Mouse (Mus musculus) megakaryocyte-erythroid progenitor cell, adult 5-6 weeks (primary cell): ENCODE data around the gene 2310034G01Rik. TPM values are rescaled to one million over a fixed set of nuclear protein-coding genes. Genes with fewer than 3 reads are reported as not detected.
A peak's percentile ranks its signal among the peaks of the same experiment; 100 is the strongest.

Experiments
- ATAC-seq: replicated peaks from 2 replicates; pipeline ENCODE4 v1.8.0; 2016; ENCODE audit warnings: mild to moderate bottlenecking, inconsistent platforms; ENCODE audit not compliant: severe bottlenecking, poor library complexity, low FRiP score, low TSS enrichment
- total RNA-seq, 2 experiments: library from RNA; stranded (forward) in 1 of 2; stranded (reverse) in 1 of 2; fragments of 200-1000, 215-1000 nt in 1 of 2; fragments of >200 nt in 1 of 2; fragmentation: Nextera tagmentation in 1 of 2; gene quantifications; 2 replicates each; pipeline ENCODE4 v1.2.3; 2014 to 2017

Gene 2310034G01Rik
- total RNA-seq, 2 experiments from 2014 or later = 0.55 to 0.56 TPM

DNA sequence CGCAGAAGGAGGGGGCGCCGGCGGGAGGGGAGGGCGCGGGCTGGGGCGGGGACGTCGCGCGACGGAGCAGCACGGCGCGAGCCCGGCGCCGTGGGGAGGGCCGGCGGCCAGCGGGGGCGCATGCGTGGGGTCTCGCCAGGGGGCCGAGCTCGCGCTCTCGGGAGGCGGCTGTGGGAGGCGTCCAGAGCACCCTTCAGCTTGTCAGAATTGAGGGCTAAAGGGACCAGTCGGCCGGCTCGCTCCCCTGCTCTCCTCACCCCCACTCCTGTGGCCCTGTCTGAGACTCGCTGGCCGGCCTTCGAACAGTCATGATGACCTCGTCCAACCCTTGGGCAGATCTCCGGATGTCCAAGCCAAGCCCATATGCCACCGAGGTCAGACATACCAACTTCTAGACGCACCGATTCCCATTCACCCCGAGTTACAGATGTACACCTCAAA is 32.1 kb downstream of the 2310034G01Rik start:
- ATAC-seq = no peak

DNA sequence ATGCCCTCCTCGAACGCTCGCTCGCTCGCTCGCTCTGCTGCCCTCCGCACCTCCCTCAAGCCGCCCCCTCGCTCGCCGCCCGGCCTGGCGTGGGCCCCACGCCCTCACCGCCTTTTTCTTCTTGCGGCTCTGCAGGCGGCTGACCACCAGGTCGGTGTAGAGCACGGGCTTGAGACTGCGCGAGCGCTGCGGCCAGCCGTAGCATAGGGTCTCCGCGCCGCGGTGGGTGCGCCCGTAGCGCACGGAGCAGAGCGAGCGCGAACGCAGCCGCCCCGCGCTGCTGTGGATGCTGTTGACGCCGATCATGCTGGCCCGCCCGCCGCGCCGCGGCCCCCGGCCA is 32.6 kb downstream of the 2310034G01Rik start:
- no peak for ATAC-seq

DNA sequence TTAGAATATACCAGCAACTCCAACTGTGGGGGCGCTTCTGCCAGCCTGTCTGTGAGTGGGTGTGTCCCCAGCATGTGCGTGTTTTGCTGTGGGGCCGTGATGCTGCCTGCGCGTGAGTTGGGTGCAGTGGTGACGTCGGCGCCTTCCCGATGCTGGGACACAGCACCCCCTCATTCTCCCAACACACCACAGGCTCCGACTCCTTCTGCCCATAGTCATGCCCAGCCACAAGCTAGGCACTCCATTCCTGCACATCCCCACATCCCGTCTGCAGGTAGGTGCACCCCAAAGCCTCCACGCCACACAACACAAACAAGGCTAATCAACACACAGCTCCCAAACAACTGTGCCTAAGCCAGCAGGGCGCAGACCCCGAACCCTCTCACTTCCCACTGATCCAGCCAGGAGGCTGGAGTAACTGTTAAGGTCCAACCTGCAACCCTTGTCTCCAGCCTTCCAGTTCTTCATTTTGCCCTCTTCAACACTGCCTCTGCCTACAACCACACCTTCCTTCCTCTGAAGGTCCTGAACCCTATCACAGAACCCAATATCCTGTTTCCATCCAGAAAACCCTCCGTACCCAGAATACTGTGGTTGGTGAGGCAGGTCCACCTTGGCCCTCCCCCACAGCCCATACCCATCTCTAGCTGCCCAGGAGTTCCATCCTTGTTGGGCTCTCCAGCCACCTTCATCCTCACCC is 33.1 kb downstream of the 2310034G01Rik start:
- no peak for ATAC-seq

DNA sequence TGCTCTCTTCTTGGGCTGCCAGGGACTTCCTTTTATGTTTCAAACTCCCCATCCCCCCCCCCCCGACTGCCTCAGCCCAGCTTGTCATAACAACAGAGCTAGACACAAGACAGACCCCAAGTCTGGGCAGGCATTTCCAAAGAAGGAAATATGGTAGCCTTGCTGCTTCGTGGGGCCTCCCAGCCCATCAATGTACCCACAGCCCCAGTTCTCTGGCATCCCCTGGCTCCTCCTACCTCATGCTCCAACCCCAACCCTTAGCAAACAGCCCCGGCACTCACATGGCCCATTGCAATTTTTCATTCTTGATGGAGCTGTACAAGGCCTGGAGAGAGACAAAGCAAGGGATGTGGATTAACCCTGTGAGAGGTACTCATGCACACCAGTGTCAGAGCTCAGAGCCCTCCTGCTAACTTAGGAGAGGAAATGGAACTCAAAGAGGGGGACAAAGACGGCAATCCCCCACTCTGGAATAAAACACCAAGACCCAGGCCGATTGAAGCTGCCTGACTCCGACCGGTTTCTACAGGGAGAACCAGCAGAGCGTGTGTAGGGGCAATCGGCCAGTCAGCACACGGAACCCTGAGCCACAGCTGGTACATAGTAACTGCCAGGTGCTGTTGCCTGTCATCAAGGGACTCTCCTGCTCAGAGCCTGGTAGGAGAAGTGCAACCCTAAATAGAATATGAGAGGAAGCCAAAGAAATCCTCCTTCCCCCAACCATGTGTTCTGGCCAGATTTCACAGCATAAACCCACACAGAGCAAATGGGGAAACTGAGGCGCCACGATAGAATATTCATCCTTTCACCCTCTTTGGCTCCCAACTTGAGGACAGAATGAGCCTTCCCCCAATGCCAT is 34.1 kb downstream of the 2310034G01Rik start:
- no peak for ATAC-seq

DNA sequence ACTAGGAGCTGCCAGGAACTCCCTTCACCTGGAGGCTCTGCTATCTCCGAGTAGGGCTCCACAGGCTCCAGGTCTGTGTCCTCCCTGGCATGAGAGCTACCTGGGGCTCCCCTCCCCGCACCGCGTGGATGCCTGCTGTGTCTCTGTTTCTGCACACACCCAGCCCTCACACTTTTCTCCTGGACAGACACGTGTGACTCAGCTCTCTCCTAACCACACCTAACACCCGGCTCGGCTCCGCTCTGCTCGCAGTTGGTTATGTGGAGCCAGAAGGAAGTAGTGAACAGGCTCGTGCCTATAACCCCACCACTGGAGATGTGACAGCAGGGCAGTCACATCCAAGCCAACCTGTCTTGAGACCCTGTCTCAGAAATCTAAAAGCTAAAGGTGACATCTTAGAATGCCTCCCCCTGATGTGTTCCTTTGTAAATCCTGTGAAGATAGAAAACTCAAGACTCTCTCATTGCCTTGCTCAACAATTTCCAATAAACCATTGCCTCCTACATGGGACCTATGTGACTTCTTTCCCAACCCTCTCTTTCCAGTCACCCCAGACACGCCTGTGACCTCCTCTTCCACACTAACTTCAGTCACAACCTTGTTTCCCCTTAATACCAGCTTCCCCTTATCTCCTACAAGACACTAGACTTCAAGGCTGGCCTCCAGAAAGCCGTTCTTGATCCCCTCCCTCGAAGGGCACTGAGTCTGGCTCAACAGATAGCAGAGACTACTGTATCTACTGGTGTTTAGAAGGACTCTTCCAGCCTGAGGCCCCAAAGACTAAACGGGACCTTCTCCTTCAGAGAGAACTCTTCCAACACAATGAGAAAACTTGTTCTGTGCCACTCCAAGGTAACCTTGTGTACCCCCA is 35.0 kb downstream of the 2310034G01Rik start:
- ATAC-seq = peak; percentile 83

DNA sequence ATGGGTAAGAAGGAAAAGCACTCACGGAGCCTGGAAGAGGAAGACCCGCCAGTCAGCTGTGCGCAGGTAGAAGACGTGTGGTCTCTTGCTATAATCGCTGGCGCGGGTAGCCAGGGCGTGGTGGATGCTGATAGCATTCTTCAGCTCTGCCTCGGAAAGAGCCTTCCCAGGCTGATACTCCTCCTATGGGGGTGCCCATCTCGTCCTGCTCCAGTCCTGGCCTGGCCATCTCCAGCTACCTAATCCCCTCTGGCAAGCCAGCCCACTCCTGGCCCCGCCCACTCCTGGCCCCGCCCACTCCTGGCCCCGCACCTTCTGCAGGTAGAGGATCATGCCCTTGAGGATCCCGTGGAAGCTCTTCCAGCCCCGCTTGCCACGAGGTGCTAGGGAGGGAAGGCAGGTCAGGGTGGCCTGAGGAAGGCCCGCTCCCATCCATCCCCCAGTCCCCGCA is 35.9 kb downstream of the 2310034G01Rik start:
- ATAC-seq = peak; percentile 36; the same call in 1 of the 2 replicates

DNA sequence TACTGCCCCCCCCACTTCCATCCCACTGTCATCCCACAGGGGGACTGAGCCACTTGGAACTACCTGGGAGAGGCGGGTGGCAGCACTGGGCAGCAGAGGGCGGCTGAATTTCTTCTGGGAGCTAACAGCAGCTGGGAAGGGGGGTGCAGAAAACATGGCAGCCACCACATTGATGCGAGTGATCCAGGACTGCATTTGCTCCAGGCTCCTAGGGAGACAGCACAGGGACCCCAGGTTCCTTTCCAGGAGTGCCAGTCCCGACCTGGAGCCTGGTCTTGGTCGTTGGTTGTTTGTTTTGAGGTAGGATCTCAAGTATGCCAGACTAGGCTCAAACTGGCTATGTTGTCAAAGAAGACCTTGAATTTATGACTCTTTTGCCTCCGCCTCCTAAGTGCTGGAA is 36.5 kb downstream of the 2310034G01Rik start:
- ATAC-seq = no peak

DNA sequence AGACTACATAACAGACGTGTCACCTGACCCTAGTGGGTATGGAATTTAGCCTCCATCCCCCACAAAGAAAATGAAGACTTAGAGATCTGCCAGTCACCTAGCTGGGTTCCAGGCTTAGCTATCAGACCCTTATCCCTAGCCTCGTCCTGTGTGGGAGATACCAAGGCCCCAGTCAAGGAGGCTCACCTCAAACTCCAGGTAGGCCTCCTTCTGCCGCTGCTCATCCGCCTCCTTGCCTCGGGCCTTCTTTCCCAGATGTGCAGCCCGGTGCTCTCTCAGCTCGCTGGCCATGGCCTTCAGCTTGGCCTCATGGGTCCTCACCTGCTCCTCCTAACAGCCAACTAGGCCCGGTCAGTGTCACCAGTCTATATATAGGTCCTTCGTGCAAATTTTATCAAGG is 37.0 kb downstream of the 2310034G01Rik start:
- no peak for ATAC-seq

DNA sequence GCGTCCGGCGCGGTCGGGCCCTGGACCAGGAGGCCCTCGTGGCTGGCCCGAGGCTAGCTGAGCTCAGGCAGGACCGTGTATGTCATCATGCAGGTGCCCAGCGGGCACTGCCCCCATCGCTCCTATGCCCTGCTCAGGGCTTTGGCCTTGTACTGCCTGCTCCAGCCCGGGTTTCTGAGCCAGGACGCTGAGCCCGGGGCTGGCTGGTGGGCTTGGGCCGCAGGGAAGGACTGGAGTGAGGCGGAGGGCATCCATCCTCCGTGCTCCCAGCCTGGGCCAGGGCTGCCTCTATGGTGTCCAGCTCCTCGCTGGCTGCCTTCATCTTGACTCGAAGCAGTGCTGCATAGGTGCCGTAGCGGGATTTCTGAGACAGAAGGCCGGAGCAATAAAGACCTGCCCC is 37.5 kb downstream of the 2310034G01Rik start:
- no peak for ATAC-seq

DNA sequence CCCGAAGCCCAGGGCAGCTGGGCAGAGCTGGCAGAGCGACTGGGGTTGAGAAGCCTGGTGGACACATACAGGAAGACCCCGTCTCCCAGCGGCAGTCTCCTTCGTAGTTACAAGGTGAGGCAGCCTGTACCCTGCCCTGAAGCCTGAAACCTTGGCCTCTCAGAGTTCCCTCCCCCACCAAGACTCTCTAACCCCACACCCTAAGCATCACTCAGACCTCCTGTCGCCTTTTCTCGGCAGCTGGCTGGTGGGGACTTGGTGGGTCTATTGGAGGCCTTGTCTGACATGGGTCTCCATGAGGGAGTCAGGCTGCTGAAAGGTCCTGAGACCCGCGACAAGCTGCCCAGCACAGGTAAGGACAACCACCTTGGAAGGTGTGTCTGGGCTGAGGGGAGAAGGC is 38.8 kb downstream of the 2310034G01Rik start:
- no peak for ATAC-seq

DNA sequence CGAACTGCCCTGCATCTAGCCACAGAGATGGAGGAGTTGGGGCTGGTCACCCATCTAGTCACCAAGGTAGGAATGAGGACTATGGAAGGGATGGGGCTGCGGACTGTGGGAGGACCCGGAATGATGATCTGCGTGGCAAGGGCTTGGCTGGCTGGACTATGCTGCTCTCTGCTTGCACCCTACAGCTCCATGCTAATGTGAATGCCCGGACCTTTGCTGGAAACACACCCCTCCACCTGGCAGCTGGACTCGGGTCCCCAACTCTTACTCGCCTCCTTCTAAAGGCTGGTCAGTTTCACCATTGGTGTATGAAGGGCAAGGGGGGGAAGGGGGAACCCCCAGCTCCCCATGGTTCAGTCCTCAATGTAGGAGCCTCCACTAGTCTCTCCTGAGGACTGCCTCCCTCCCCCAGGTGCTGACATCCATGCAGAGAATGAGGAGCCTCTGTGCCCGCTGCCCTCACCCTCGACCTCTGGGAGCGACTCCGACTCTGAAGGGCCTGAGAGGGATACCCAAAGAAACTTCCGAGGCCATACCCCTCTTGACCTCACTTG is 39.7 kb downstream of the 2310034G01Rik start:
- no peak for ATAC-seq

DNA sequence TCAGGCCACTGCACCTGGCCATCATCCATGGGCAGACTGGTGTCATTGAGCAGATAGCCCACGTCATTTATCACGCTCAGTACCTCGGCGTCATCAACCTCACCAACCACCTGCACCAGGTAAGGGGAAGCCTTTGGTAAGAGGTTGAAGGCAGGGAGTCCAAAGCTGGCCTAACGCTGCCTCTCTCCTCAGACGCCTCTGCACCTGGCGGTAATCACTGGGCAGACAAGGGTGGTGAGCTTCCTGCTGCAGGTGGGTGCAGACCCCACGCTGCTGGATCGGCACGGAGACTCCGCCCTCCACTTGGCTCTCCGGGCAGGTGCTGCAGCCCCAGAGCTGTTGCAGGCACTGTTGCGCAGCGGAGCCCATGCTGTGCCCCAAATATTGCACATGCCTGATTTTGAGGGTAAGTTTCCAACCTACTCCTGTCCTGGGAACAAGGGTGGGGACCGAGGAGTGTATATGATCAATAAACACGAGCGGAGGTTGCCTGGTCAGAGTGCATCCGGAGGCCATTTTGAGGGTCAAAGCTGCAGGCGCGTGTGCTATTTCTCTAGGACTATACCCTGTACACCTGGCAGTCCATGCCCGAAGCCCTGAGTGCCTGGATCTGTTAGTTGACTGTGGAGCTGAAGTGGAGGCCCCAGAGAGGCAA is 40.3 kb downstream of the 2310034G01Rik start:
- no peak for ATAC-seq

DNA sequence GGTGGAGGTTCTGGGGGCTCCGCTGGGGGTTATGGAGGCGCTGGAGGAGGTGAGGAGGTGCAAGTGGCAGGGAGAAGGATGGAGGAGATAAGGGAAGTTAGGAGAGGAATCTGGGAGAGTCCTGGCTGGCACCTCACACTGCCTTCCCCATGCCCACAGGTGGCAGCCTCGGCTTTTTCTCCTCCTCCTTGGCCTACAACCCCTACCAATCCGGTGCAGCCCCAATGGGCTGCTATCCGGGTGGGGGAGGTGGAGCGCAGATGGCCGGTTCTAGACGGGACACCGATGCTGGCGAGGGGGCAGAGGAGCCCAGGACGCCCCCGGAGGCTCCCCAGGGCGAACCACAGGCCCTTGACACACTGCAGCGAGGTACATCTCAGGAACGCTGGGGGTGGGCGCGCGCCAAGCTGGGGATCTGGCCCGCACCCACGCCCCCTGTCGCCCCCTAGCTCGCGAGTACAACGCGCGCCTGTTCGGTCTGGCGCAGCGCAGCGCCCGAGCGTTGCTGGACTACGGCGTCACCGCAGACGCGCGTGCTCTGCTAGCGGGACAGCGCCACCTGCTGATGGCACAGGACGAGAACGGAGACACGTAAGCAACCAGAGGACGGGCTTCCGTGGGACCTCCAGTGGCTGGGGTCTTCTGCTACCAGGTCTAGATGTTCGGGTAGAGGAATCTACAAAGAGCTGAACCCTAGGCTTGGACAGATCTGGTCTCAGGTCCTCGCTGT is 41.2 kb downstream of the 2310034G01Rik start:
- ATAC-seq = peak; percentile 46; the same call in 1 of the 2 replicates

DNA sequence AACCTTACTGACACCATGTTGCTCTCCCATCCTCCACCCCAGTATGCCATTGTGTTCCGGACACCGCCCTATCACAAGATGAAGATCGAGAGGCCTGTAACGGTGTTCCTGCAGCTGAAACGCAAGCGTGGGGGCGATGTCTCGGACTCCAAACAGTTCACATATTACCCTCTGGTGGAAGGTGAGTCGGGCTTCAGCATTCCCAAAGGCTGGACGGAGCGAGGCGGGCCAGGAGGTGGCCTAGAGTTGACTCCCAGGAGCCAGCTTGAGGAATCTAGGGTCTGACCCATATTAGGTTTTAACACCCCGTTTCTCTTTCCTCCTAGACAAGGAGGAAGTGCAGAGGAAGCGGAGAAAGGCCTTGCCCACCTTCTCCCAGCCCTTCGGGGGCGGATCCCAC is 41.8 kb downstream of the 2310034G01Rik start:
- ATAC-seq = no peak

DNA sequence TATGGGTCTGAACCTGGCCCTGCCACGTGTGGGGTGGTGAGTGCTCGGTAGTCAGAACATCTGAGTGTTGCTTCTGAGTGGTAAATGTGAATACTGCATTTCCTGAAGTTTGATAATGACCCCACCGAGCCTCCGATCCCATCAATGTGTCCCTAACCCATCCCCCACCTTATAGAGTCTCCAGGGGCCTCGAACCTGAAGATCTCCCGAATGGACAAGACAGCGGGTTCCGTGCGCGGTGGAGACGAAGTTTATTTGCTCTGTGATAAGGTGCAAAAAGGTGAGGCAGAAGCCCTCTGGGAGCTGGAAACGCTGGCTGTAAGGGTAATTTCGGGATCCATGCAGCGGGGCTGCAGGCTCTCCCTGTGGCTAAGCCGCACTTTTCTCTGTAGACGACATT is 42.3 kb downstream of the 2310034G01Rik start:
- no peak for ATAC-seq

DNA sequence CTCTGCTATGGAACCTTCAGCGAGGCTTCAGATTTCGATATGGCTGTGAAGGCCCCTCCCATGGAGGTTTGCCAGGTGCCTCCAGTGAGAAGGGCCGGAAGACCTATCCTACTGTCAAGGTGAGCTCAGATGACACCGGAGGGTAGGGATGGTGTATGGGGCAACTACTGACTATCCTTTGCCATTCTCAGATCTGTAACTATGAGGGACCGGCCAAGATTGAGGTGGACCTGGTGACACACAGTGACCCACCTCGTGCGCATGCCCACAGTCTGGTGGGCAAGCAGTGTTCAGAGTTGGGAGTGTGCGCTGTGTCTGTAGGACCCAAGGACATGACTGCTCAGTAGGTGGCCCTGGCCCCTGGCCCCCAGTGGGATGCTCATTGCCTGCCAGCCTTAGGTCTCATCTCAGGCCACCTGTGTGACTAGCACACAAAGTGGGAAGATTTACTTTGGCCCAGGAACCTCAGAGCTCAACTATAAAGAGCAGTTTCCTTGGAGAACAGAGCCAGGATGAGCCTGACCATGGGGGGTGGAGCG is 43.3 kb downstream of the 2310034G01Rik start:
- ATAC-seq = no peak

DNA sequence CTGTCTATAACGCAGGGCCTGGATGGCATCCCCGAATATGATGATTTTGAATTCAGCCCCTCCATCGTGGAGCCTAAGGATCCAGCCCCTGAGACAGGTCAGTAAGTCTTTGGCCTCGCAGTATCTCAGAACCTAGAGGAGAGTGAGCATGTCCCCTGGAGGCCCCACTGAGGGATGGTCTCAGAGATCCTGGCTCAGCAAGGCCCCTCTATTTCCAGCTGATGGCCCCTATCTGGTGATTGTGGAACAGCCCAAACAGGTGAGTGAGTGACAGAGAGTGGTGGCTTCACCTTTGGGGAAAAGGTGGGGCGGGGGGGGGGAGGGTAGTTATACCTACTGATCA is 43.9 kb downstream of the 2310034G01Rik start:
- no peak for ATAC-seq
